Mouse (Mus musculus) liver, embryonic 14.5 days (tissue): Measurements from ENCODE around the gene Fyn.

Experiments
- CTCF ChIP-seq: IDR thresholded peaks from 2 replicates; pipeline ENCODE4 v1.5.1; 2016; ENCODE audit warnings: antibody characterized with exemption, low read depth, control low read depth
- EP300 ChIP-seq: IDR thresholded peaks from 2 replicates; pipeline ENCODE4 v1.6.1; 2016; ENCODE audit warnings: antibody characterized with exemption, low read depth

GRCm38 (mm10) chr10:39455344-39455743, 86.7 kb downstream of the Fyn start:
- TF ChIP-seq CTCF (no peak), EP300 (no peak)
